Mouse (Mus musculus) CD4-positive, CD25-positive, alpha-beta regulatory T cell, adult 4 months (primary cell): ENCODE measurements around the gene Dhx8. TPM values are rescaled to one million over a fixed set of nuclear protein-coding genes. Genes with fewer than 3 reads are reported as not detected.

Experiments
- ATAC-seq: one replicate; pipeline ENCODE4 v1.8.0; 2017
- polyA plus RNA-seq, 2 experiments: library from polyadenylated mRNA; unstranded; fragments of 100-300 nt; shearing (Covaris generic); gene quantifications; one replicate each; pipeline ENCODE4 v1.2.1; 2017

Dhx8 gene
- polyA plus RNA-seq, 2 experiments from 2014 or later = 30.8 to 39.0 TPM

DNA sequence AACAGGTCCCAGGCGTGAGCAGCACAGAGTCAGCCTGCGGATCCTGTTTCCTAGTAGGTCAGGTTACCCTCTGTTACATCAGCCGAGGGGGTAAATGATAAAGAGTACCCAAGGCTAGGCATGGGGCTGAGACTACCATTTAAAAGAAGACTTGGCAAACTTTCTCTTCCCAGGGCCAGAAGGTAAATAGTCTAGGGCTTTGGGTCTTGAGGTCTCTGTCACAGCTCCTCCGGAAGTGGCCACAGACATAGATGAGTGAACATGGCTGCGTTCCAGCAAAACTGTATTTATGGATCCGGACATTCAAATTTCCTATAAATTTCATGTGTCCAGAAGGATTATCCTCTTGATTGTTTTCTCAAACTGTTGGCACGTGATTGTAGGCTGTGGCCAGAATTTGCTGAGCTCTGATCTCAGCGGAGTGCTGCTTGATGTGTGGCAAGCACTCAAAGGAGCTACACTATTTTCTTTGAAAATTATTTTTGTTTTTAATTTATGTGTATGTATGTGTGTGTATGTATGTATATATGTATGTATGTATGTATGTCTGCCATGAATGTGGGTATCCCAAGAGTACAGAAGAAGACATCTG is 72.5 kb downstream of the Dhx8 start:
- no peak for ATAC-seq

DNA sequence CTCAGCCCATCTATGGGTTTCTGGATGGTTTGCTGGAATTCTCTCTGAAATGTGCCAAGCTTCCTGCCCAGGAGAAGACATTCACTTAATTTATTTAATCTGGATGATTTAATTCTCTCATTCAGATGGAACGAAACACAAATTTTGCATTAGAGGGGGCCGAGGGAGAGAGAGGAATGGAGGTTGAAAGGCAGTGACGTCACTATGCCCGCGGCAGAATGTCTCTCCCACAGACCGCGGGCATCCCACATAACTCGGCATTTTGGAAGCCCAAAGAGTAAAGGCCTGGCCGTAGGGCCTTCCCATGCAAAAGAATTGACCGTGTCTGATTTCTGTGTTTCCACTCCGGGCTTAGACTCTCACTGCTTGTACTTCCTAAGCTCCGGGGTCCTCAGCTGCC is 74.0 kb downstream of the Dhx8 start:
- ATAC-seq = no peak

DNA sequence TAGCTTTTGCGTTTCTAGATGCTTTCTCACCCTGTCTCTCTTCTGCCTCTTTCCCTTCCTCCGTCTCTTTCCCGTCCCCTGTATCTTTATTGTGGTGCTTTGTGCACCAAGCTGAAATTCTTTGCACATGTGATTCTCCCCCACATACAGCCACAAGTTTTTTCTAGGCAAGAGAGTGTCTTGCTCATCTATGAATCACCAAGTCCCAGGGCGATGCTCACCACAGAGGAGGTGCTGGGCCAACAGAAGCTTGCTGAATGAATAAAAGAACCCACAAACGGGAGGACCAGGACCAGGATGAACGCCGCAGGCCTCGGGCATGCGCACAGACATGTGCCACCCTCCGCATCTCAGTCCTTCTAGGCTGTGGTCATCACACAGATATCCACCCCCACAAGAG is 74.5 kb downstream of the Dhx8 start:
- ATAC-seq = no peak

DNA sequence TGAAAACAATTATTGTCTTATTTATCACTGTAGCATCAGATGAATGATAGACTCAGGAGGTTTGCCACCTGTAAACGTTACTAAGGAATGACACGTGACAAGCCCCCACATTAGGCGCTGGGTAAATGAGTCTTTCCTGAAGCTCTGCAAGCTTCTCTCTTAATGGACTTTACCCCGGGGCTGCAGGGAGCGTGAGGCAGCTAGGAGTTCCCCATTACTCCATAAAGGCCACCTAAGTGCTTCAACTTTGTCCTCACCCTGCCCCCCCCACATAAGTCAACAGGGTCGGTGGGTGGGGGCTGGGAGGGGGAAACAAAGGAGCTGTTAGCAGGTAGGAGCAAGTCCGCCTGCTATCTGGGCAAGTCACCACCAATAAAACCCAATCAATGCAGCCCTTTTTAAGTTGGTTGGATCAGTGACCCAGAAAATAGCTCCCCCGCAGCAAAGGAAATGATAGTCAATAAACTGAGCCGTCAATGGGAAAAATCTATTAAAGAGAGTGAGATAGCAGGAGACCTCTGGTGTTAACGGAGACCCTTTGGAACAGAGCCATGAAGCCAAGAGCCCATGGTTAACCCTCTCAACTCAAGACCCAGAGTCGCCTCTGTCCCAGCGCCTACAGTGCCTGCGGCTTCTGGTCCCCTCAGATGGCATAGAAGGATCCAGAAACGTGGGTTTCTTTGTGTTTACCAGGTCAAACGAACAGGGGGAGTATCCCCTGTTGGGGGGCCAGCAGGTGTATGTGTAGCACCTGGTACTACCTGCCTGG is 76.5 kb downstream of the Dhx8 start:
- no peak for ATAC-seq

DNA sequence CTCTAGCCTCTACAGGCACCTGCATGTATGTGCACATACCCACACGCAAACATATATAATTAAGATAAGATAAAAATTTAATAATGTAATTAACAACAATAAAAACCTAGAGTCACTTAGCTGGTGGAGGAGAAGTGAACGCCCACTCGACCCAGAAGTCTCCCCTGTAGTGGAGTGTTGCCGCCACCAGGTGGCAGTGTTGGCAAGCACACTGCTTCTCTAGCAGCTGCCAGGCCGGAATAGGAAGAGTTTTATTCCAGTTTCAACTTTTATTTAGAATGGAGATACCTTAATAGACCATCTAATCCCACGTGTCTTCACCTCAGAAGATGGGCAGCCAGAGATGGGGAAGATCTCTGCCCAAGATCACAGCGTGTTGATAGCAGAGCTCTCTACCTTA is 80.5 kb downstream of the Dhx8 start:
- ATAC-seq = no peak

DNA sequence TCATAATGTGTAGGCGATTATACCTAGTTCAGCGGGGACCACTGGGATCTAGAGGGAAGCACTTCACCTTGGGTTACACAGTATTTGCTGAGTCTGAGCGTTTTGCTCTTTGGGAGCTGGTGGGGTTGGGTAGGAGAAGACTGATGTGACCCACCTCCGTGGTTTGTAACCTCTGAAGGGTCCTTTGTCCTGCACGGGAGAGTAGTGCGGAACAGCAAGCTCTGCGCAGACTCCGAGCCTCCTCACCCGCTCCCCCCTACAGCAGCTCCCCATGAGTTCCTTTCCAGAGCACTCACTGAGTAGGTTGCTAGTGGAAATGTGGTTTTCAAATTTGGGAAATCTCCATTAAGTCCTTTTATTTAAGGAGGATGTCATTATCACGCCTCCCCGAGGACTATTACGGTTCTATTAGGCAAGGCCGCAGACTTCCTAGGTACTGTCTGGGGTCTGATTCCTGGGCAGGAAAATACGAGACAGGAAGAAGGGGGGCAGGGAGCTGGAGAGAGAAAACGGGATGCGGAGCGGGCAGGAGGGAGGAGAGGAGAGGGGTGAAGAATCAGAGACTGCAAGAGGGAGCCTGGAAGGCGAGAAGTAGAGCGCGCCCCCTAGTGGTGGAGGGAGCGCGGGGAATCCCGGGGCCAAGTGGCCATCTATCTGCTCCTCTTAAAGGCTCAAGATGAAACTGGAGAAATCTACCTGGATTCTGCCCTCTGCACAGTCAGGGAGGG is 81.8 kb downstream of the Dhx8 start:
- no peak for ATAC-seq

DNA sequence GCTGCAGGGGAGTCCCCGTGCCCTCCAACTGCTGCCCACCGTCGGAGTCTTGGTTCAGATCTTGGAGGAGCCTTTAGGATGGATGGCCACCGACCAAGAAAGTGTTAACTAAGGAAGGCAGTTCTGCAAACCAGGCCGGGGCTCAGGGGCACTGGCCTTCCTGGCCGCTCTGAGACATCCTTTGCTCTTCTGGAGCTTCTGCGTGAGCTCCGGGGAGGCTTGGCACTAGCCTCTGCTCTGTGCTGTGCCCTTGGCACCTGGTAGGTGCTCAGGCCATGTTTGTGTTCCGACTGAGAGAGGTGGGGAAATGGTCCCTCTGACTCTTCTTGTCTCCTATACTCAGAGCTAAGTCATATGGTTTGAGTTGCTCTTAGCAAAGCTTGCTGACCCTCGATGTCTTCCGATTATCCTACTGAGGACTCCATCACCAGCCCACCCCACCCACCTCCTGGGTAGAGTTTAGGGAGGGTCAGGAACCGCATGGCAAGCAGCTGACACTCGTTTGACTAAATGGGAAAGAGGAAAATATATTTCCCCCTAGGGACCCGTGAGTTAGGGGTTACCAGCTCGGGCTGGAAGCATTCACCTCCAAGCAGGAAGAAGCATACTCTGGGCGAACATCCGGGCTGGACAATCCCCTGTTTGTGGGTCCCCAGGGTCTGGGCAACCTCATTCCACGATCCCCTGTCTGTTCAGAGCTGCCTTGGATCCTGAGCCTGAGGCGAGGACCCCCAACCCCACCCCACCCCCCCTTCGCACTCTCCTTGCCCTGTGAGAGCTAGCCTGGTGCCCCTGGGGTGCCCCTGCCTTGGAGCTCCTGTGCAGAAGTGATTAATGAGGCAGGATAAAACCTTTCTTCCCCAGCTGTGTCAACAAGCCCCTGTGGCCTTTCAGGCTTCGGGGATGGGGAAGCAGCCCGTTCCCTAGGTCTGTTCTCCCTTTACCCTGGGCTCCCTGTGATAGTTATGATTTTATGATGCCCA is 82.7 kb downstream of the Dhx8 start:
- no peak for ATAC-seq

Other genes starting within 250 kb of the Dhx8 start
- gene Brca1, start 181.0 kb upstream of the Dhx8 start, polyA plus RNA-seq = 1 to 10 TPM; 3.5 to 4.1 TPM
- gene Nbr1, start 180.8 kb upstream of the Dhx8 start, polyA plus RNA-seq = 10 to 100 TPM; 70.0 to 88.4 TPM
- gene Tmem106a, start 150.7 kb upstream of the Dhx8 start, polyA plus RNA-seq = 10 to 100 TPM; 10.8 to 15.2 TPM
- not detected for gene Gm11634, start 133.7 kb upstream of the Dhx8 start, polyA plus RNA-seq
- 10 to 100 TPM; 86.2 to 93.4 TPM for gene Rdm1, start 105.7 kb upstream of the Dhx8 start, polyA plus RNA-seq
- not detected for gene Arl4d, start 67.4 kb upstream of the Dhx8 start, polyA plus RNA-seq
- gene Etv4, start 52.5 kb downstream of the Dhx8 start, polyA plus RNA-seq = not detected
- not detected for gene Meox1, start 161.5 kb downstream of the Dhx8 start, polyA plus RNA-seq
- not detected for gene Sost, start 234.1 kb downstream of the Dhx8 start, polyA plus RNA-seq